Mouse (Mus musculus) lung, embryonic 15.5 days (tissue): Measurements from ENCODE around the gene Ndel1. TPM values are rescaled to one million over a fixed set of nuclear protein-coding genes. Genes with fewer than 3 reads are reported as not detected.

ENCODE experiments used
- ATAC-seq: fragments of 200-750 bp; cut with Nextera tagmentation; 2 replicates; pipeline ENCODE4 v1.8.0; 2017; ENCODE audit warnings: moderate number of reproducible peaks, borderline replicate concordance; ENCODE audit not compliant: low FRiP score, low TSS enrichment; ENCODE audit errors: extremely low read depth
- H3K27ac ChIP-seq: fragments of 300-500 bp; sonication (generic); 2 replicates; pipeline ENCODE4 v1.5.1; 2015; ENCODE audit warnings: moderate library complexity, mild to moderate bottlenecking, inconsistent platforms
- H3K27me3 ChIP-seq: fragments of 300-500 bp; sonication (generic); 2 replicates; pipeline ENCODE4 v1.6.1; 2015; ENCODE audit warnings: inconsistent platforms
- H3K36me3 ChIP-seq: fragments of 300-500 bp; sonication (generic); 2 replicates; pipeline ENCODE4 v1.6.1; 2015; ENCODE audit warnings: inconsistent platforms
- H3K4me1 ChIP-seq: fragments of 300-500 bp; sonication (generic); 2 replicates; pipeline ENCODE4 v1.6.1; 2015; ENCODE audit warnings: inconsistent platforms
- H3K4me2 ChIP-seq: fragments of 300-500 bp; sonication (generic); 2 replicates; pipeline ENCODE4 v1.6.1; 2015; ENCODE audit warnings: inconsistent platforms, mild to moderate bottlenecking, moderate library complexity
- H3K4me3 ChIP-seq: fragments of 300-500 bp; sonication (generic); 2 replicates; pipeline ENCODE4 v1.5.1; 2015; ENCODE audit warnings: mild to moderate bottlenecking, inconsistent platforms
- H3K9ac ChIP-seq: fragments of 300-500 bp; sonication (generic); 2 replicates; pipeline ENCODE4 v1.6.1; 2015; ENCODE audit warnings: inconsistent platforms
- H3K9me3 ChIP-seq: fragments of 300-500 bp; sonication (generic); 2 replicates; pipeline ENCODE4 v1.6.1; 2016; ENCODE audit warnings: inconsistent platforms
- WGBS: fragments of 180-500 bp; shearing (Covaris S2); methylation state at CpG from one replicate; pipeline ENCODE4 v1.1.7; 2015; 5-methylcytosine and 5-hydroxymethylcytosine counted together
- polyA plus RNA-seq: library from polyadenylated mRNA; unstranded; fragments of >200 nt; fragmentation: Nextera tagmentation; extraction: Ambion mirVana; gene quantifications from 2 replicates; pipeline ENCODE4 v1.2.1, GENCODE M21; 2015

Ndel1 gene
- 72.8 and 77.1 TPM in 2 replicates for polyA plus RNA-seq

DNA sequence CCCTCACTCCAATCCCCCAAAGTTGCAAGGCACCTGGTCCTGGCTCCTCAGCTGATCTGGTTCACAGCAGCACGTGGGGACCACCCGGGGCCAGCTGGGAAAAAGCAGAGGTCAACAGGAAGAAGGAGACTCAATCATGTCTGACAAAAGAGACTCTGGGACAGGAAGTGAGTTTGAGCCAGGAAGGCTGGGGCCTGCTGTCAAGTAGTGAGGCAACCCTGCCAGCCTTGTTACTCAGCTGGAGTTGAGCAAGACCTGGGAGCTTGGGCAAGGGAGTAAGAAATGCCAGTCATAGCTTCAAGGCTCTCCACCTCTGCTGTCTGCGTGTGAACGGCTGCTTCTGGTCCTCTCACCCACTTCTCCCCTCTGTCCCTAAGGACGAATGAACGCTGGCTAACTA is at the start of gene Ndel1:
Gene Ndel1 (minus strand): TSS at position 111 of the 400 bp plus-strand sequence.
- Histone ChIP-seq H3K4me1 (peaks cover 18% of the 10 kb centered on the region), H3K27ac (peak within 1 kb of the TSS; percentile 69), H3K27me3 (no peaks in the 10 kb centered on the region), H3K36me3 (no peaks in the 10 kb centered on the region), H3K4me2 (no peak within 1 kb of the TSS), H3K4me3 (no peak within 1 kb of the TSS), H3K9ac (no peak within 1 kb of the TSS), H3K9me3 (no peaks in the 10 kb centered on the region)
- peak; percentile 35; the same call in 1 of the 2 replicates for ATAC-seq
- WGBS, result 30% methylated on average over 6 of the region's 6 CpGs

DNA sequence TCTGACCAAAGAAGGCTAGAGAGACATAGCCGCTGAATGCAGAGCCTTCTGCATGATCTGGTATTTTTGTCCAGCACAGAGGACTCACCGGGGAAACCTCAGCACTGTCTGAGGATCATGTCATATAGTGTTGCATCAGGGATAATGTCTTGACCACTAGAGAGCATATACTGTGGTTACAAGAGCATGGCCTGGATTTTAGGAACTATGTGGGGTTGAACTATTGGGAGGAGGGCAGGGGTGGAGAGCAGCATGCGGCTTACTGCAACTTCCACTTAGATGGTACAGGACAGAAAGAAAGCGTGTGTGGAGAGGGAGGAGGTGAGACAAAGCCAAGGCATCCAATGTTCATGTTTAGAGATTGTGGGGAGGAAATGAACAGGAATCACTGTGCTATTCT is 42.9 kb upstream of the Ndel1 start:
- H3K4me2 ChIP-seq, result no peak overlapping the region
- no peak overlapping the region for H3K9ac ChIP-seq
- H3K27me3 ChIP-seq, result no peaks in the 10 kb centered on the region
- ATAC-seq, result no peak
- H3K4me3 ChIP-seq, result no peak overlapping the region
- WGBS, result 87% methylated on average over 4 of the region's 4 CpGs
- no peaks in the 10 kb centered on the region for H3K36me3 ChIP-seq
- H3K27ac ChIP-seq, result no peak overlapping the region
- no peaks in the 10 kb centered on the region for H3K9me3 ChIP-seq
- 0 out of 2 replicates have a peak, but pooled peaks cover 7% of the 10 kb centered on the region for H3K4me1 ChIP-seq

DNA sequence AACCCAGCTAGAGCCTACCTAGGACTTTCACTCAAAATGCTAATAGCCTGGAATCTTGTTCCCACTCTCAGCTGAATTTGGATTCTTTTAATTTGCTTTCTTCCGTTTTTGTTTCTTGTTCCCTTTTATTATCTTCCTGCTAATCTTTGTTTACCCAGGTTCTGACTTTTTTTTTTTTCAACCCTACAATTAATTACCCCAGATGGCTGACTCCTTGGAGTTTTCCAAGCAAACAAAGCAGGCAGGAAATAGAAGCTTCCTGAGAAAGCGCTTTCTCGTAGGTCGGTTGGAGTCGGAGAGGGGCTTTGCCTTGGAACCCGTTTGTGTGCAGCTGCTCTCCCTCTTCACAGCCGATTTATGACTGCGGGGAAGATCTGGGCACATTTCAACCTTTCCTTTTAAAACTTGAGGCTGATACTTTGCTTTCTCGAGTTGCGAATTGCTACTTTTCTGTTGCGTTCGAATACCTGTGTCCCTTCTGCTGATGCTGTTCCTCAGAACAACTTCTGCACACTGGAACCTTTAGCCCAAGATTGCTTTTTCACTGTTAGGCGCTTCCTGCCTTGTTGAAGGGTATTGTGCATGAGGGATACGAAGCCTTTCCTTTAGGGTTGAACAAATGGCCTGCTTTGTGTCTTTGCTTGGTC is 40.0 kb upstream of the Ndel1 start:
- 29% methylated on average over 14 of the region's 14 CpGs for WGBS
- H3K4me1 ChIP-seq, result peaks cover 8% of the 10 kb centered on the region
- 0 out of 2 replicates have a peak overlapping the region, but pooled peaks have one; percentile 13 for H3K9ac ChIP-seq
- 0 out of 2 replicates have a peak, but pooled peaks cover under 1% of the 10 kb centered on the region for H3K36me3 ChIP-seq
- ATAC-seq, result no peak
- no peak overlapping the region for H3K4me3 ChIP-seq
- H3K4me2 ChIP-seq, result 0 out of 2 replicates have a peak overlapping the region, but pooled peaks have one; percentile 16
- peak overlapping the region; percentile 82 for H3K27ac ChIP-seq
- no peaks in the 10 kb centered on the region for H3K9me3 ChIP-seq
- H3K27me3 ChIP-seq, result no peaks in the 10 kb centered on the region

DNA sequence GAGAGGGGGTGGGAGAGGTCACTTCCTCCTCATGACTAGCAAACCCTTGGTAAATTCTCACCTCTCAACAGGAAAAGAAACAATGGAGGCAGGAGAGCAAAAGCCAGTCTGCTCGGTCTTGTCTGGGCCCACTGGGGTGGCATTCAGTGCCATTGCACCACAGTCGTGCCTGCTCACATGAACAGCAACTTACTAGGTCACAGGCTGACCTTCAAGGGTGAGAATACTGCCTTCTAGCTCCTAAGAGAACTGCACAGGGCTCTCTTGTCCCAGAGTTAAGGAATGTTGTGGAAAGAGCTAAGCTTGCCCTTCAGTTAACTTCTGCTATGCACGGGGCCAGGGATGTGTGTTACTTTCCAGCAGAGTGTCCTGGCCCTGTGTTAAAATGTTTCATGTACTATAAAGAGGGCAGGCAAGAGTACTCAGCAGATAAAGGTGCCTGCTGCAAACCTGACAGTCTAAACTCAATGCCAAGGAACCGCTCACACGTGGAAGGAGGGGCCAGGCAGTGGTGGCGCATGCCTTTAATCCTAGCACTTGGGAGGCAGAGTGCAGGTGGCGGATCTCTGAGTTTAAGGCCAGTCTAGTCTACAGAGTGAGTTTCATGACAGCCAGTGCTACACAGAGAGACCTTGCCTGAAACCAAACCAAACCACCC is 37.3 kb upstream of the Ndel1 start:
- Histone ChIP-seq H3K27me3 (no peaks in the 10 kb centered on the region), H3K4me3 (no peak overlapping the region), H3K4me1 (peaks cover 16% of the 10 kb centered on the region), H3K9ac (no peak overlapping the region), H3K27ac (no peak overlapping the region), H3K9me3 (no peaks in the 10 kb centered on the region), H3K36me3 (peaks cover 27% of the 10 kb centered on the region), H3K4me2 (no peak overlapping the region)
- 37% methylated on average over 7 of the region's 7 CpGs for WGBS
- ATAC-seq, result no peak

DNA sequence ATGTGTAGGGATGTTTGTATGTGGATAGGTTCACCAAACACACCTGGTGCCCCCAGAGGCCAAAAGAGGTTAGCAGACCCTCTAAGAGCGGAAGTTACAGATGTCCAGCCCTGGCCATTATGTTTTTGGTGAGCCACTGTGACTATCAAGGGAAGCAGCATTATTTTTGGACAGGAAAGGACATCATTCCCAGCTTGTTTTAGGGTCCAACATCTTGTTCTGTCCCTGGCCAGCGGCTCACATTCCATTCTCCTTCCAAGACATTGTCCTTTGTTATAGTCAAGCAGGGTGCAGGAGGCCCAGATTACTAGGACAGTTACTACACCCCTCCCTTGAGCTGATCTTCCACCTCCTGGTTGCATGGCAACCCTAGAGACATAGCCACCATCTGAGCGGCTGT is 35.6 kb upstream of the Ndel1 start:
- peaks cover 43% of the 10 kb centered on the region for H3K36me3 ChIP-seq
- peaks cover 23% of the 10 kb centered on the region for H3K4me1 ChIP-seq
- H3K27ac ChIP-seq, result no peak overlapping the region
- no peaks in the 10 kb centered on the region for H3K27me3 ChIP-seq
- 79% methylated on average over 3 of the region's 3 CpGs for WGBS
- no peaks in the 10 kb centered on the region for H3K9me3 ChIP-seq
- H3K9ac ChIP-seq, result no peak overlapping the region
- ATAC-seq, result no peak
- H3K4me2 ChIP-seq, result no peak overlapping the region
- H3K4me3 ChIP-seq, result no peak overlapping the region

DNA sequence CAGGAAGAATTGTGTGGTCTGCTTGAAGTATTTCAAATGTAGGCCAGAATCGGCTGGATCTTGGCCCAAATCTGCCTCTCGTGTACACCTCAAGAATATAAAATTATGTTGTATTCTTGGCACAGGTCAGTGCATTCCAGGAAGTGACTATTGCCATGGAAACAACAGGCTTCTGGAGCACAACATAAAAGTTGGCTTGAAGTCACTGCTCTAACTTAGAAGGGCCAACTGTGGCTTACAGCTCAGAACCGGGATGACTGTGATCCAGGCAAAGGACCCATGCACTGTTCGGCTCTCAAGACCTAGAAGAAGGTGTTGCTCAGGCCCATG is 34.8 kb upstream of the Ndel1 start:
- ATAC-seq, result peak; percentile 25; the same call in 1 of the 2 replicates
- Histone ChIP-seq H3K27me3 (no peaks in the 10 kb centered on the region), H3K9me3 (no peaks in the 10 kb centered on the region), H3K4me1 (peaks cover 16% of the 10 kb centered on the region), H3K27ac (no peak overlapping the region), H3K9ac (no peak overlapping the region), H3K4me2 (no peak overlapping the region), H3K36me3 (peaks cover 43% of the 10 kb centered on the region), H3K4me3 (no peak overlapping the region)
- 46% methylated on average over 4 of the region's 4 CpGs for WGBS

DNA sequence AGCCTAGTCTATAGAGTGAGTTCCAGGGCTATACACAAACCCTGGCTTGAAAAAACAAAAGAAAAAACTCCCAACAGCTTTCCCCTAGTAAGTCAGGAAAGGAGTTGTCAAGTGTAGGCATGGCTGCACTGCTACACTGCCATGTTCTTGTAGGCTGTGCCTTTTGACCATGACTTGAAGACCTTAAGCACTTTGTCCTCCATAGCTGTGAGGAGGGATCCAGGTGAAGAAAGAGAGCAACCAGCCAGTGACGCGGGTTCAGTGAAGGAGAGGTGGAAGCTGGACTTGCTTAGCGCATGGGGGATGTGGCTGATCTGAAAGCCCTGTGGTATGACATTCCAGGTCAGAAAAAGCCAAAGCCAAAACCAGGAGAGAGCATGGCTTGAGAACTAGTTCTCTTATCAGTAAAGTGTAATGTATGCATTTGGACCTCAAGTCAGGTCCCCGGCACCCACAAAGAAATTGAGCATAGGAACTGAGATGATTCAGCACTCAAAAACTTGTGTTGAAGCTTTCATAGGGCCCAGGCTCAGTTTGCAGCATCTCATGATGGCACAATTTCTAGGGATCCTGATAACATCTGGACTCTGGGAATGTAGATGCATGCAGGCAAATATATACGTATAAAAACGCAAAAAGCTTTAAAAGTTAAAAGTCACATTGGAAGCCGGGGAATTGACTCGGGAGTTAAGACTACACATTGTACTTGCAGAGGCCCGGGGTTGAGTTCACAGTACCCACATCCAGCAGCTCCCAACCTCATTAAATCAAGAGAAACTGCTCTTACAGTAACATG is 34.2 kb upstream of the Ndel1 start:
- Histone ChIP-seq H3K4me2 (no peak overlapping the region), H3K27me3 (no peaks in the 10 kb centered on the region), H3K9me3 (no peaks in the 10 kb centered on the region), H3K4me1 (peaks cover 19% of the 10 kb centered on the region), H3K4me3 (no peak overlapping the region), H3K36me3 (peaks cover 43% of the 10 kb centered on the region), H3K27ac (no peak overlapping the region), H3K9ac (no peak overlapping the region)
- WGBS, result 87% methylated on average over 9 of the region's 9 CpGs
- no peak for ATAC-seq

DNA sequence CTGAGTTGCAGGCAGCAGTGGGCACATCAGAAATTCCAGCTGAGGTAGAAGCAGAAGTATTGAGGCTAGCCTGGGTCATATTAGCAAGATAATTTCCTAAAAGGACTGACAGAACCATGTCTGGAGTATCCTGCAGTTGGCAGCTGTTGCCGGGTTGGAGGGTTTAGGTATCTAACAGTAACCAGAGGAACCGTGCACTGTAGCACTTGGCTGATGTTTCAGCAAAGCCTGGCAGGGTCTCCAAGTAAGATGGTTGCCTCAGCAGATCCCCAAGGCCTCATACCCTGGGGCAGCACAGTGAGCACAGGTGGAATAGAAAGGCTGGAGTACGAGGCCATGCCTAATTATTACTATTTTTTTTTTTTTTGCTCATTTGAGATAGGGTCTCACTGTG is 33.5 kb upstream of the Ndel1 start:
- 84% methylated on average over 3 of the region's 3 CpGs for WGBS

DNA sequence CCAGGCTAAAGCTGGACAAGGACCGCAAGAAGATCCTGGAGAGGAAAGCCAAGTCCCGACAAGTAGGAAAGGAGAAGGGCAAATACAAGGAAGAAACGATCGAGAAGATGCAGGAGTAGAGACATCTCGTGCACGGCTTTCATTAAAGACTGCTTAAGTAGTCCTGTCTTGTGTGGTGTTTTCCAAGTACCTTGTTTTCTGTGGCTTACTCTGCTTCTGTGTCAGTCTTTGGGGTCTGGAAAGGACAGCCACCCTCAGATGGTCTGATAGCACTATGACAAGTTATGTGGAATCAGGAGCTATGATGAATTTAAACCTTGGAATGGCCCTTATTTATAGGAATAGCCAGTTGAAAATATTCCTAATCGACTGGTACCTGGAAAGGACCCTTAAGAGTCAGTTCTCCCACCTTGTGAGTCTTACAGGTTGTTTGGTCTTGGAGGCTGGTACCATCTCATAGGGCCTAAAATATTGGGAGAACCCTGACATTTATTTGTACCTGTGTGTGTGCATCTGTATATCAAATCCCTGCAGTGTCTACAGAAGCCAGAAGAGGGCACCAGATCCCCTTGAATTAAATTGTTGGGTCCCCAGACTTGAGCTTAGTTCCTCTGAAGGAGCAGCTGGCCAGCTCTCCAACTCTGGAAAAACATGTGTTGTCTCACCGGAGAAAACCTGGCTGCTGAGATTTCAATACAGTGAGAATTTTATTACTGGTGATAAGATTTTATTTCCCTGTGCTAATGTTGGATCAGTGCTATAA is 32.9 kb upstream of the Ndel1 start:
- H3K27ac ChIP-seq, result no peak overlapping the region
- ATAC-seq, result no peak
- H3K4me3 ChIP-seq, result no peak overlapping the region

More for the DNA sequence above, 33.5 kb upstream of the Ndel1 start:
- no peak overlapping the region for H3K4me3 ChIP-seq
- no peaks in the 10 kb centered on the region for H3K9me3 ChIP-seq
- H3K4me2 ChIP-seq, result no peak overlapping the region
- H3K27ac ChIP-seq, result no peak overlapping the region
- no peak overlapping the region for H3K9ac ChIP-seq
- peaks cover 1% of the 10 kb centered on the region; the same call in 1 of the 2 replicates for H3K27me3 ChIP-seq
- no peak for ATAC-seq
- H3K4me1 ChIP-seq, result peaks cover 21% of the 10 kb centered on the region
- H3K36me3 ChIP-seq, result peaks cover 43% of the 10 kb centered on the region

DNA sequence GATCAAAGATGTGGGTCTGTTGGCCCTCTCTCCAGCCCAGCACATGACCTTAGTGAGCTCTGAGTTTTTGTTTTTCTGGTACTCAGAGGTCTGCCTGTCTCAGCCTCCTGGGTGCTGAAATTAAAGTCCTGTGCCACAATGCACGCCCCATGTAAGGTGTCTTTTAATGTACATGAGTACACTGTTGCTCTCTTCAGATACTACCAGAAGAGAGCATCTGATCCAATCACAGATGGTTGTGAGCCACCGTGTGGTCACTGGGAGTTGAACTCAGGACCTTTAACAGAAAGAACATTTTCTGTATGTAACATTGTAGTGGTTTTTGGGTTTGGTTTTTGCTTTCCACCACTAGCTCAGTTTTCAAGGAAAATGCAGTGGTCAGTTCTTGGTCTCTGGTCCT is 32.1 kb upstream of the Ndel1 start:
- ATAC-seq, result no peak
- Histone ChIP-seq H3K9me3 (no peaks in the 10 kb centered on the region), H3K27ac (no peak overlapping the region), H3K27me3 (peaks cover 5% of the 10 kb centered on the region; the same call in 1 of the 2 replicates), H3K36me3 (peaks cover 43% of the 10 kb centered on the region), H3K9ac (no peak overlapping the region), H3K4me1 (peaks cover 21% of the 10 kb centered on the region), H3K4me2 (no peak overlapping the region), H3K4me3 (no peak overlapping the region)
- 79% methylated on average over 2 of the region's 2 CpGs for WGBS

More for the DNA sequence above, 32.9 kb upstream of the Ndel1 start:
- peaks cover 21% of the 10 kb centered on the region for H3K4me1 ChIP-seq
- no peak overlapping the region for H3K9ac ChIP-seq
- H3K27me3 ChIP-seq, result peaks cover 5% of the 10 kb centered on the region; the same call in 1 of the 2 replicates
- H3K36me3 ChIP-seq, result peaks cover 43% of the 10 kb centered on the region
- no peaks in the 10 kb centered on the region for H3K9me3 ChIP-seq
- no peak overlapping the region for H3K4me2 ChIP-seq
- WGBS, result 78% methylated on average over 8 of the region's 8 CpGs

DNA sequence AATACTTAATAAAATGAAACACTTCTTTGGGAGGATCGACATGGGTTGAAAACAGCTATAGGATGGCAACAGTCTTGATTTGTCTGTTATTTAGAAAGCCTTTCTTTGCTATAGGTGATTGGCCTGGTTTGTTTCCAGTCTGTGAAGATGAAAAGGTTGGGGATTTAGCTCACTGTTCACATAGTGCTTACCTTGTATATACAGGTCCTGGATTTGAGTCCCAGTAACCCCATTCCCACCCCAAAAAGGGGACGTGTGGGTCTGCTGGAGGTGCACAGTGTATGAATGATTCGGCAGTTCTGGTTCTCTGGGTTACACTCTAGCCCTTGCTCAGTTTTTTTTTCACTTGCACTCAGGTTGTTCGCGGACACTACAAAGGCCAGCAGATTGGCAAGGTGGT is 31.2 kb upstream of the Ndel1 start:
- Histone ChIP-seq H3K9ac (peak overlapping the region; percentile 98), H3K27ac (peak overlapping the region; percentile 12; the same call in 1 of the 2 replicates), H3K27me3 (peaks cover 5% of the 10 kb centered on the region; the same call in 1 of the 2 replicates), H3K4me2 (peak overlapping the region; percentile 65), H3K36me3 (peaks cover 43% of the 10 kb centered on the region), H3K9me3 (no peaks in the 10 kb centered on the region), H3K4me3 (peak overlapping the region; percentile 95), H3K4me1 (peaks cover 21% of the 10 kb centered on the region)
- WGBS, result 76% methylated on average over 5 of the region's 5 CpGs
- ATAC-seq, result no peak
